Mouse (Mus musculus) layer of hippocampus, adult 9-10 months (tissue): ENCODE measurements around the gene F3.

Experiments
- DNase-seq: peaks from one replicate; pipeline ENCODE4 v3.0.0; 2022; ENCODE audit warnings: low spot score

Gene F3

GRCm38 (mm10) chr3:121722971-121723844 is at the start of gene F3:
F3 (plus strand) TSS chr3:121723537.
- no peak for DNase-seq

GRCm38 (mm10) chr3:121678935-121679334 is 44.4 kb upstream of the F3 start:
- DNase-seq: no peak

- no peak for DNase-seq
Measured at GRCm38 (mm10) chr3:121679443-121679842, 43.9 kb upstream of the F3 start.

GRCm38 (mm10) chr3:121680187-121680586 is 43.1 kb upstream of the F3 start:
- no peak for DNase-seq

GRCm38 (mm10) chr3:121682439-121683411 is 40.6 kb upstream of the F3 start:
- DNase-seq: no peak

GRCm38 (mm10) chr3:121684552-121684951 is 38.8 kb upstream of the F3 start:
- no peak for DNase-seq

- no peak for DNase-seq
Measured at GRCm38 (mm10) chr3:121684963-121685362, 38.4 kb upstream of the F3 start.

- no peak for DNase-seq
Measured at GRCm38 (mm10) chr3:121685985-121686384, 37.4 kb upstream of the F3 start.

DNA sequence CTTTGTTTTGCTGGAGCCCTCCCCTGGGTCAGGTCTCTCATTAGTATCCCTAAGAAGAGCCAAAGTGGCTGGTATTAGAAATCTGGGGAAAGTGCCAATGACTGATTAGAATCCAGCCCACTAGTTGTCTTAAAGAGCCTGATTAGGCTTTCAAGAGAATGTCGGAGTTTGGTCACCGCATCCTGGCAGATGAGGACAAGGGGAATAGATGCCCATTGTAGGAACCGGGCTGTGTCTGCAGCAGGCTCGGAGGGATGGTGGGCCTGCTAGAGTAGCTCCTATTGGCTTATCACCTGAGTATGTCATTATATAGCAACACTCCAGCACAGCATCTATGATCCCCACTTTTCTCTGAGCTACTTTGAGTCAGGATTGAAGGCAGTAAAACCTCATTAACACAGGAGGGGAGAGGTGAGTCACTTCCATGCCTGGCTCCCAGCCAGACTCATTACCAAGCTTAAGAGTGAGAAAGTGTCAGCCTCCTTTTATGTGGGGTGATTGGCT is 36.9 kb upstream of the F3 start:
- DNase-seq: no peak

- no peak for DNase-seq
Measured at GRCm38 (mm10) chr3:121687741-121688140, 35.6 kb upstream of the F3 start.

- DNase-seq: no peak
Measured at GRCm38 (mm10) chr3:121689029-121689428, 34.3 kb upstream of the F3 start.

- no peak for DNase-seq
Measured at GRCm38 (mm10) chr3:121689697-121690096, 33.6 kb upstream of the F3 start.

DNA sequence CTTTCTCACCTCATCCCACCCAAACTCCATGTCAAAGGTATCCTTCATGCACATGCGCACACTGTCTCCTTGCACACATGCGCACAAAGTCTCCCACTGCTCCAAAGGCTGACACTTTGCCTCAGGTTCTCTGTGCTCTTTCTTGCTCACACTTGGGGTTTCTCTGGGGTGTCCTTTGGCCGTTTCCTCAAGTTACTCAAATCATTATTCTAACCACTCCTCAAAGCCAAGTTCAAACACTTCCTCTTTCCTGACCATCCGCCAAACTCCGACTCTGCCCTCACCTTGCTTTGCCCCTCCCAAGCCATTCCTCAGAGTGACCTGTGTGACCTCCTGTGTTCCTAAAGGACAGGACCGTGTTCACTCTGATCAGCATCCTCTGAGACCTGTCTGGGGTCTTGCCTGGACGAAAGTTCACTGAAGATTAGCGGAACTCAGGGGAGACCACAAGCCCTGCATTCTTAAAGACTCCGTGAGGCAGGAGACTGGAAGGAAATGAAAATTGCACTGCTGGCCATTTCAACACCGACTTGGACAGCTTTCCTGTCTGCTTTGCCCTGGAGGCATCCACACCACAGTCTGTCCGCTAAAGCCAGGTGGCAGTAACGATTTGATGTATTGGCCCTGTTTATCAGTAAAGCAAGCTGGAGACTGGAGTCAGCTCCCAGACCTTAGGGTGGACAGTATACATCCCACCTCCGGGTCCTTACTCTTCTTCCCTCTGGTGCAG is 30.2 kb upstream of the F3 start:
- no peak for DNase-seq

GRCm38 (mm10) chr3:121693746-121694145 is 29.6 kb upstream of the F3 start:
- no peak for DNase-seq

DNA sequence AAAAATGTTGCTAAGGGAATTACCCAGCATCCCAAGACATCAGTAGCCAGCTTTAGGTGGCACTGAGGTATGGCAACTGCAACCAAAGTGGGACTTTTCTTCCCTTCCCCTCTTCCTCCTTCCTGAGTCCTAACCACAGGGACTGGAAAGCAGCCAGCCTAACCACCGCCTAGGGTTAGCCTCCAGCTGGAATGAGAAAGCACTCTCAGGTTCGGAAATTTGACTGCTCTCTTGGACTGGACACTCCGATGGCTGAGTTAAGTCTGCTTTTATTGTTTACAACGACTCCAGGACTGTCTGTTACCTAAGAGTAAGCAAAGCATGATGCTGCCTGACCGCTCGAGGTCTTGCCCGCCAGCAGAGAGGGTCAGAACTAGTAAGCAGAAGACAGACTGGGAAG is 26.2 kb upstream of the F3 start:
- DNase-seq: no peak

DNA sequence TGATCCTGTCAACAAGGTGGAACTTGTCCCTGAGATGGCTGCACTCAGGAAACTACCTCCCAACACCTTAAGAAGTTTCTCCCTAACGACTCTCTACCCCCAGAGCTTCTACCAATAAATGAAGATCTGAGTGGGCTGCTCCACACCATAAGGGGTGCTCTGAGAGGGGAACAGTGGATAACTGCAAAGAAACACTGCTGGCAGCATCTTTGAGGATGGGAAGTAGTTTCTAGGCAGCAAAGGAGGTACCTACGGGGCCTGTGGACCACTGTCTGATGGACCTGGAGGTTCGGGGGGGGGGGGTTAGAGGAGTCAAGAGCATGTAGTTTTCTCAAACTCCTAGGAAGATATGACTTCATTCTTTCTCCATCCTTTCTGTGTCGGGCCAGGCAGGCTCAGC is 23.9 kb upstream of the F3 start:
- DNase-seq: no peak

DNA sequence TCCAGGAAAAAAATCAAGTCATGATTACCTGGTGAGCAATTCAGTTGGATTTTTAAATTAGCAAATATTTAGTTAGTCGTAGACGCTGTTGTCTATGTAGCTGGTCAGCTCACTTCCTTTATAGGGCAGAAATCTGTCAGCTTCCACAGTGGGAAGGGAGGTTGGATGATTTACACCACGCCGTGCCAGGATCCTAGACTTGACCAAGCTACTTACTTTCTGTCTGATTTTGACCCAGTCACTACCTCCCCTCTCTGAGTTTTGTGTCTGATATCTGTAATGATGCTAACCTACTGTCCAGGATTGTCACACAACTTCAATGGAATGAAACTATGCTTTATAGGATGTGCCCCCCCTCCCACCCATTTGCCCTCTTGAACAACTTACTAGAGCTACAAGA is 23.5 kb upstream of the F3 start:
- DNase-seq: no peak

- DNase-seq: no peak
Measured at GRCm38 (mm10) chr3:121700364-121700952, 22.9 kb upstream of the F3 start.

- DNase-seq: no peak
Measured at GRCm38 (mm10) chr3:121703155-121703879, 20.0 kb upstream of the F3 start.

DNA sequence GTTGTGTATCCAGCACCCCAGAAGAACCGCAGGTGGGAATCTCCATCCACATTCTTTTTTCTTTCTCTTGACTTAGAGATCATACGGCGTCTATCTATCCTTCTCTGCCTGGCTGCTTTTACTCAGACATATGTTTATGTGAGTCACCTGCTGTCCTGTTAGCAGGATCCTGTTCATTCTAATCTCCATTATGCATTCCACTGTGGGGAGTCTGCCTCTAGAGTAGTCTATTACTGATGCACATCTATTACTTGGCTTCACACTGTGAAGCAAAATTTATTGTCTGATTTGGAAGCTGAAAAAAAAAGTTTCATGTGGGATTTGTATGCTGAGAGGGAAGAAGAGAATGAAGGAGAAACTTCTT is 19.5 kb upstream of the F3 start:
- no peak for DNase-seq

GRCm38 (mm10) chr3:121706087-121706486 is 17.2 kb upstream of the F3 start:
- DNase-seq: no peak
